Mouse (Mus musculus) heart, postnatal 0 days (tissue): ENCODE measurements at regions not wholly inside any gene's neighbourhood (a gene's known extent, or its start where the extent isn't known, plus 50 kb on each side); places are given as distances from the start of the nearest gene placed in this dataset.
A peak's percentile ranks its signal among the peaks of the same experiment; 100 is the strongest.

Experiments
- ATAC-seq: fragments of 200-750 bp; cut with Nextera tagmentation; 2 replicates; pipeline ENCODE4 v1.8.0; 2017; ENCODE audit warnings: low read depth, moderate number of reproducible peaks, moderate library complexity; ENCODE audit not compliant: insufficient read depth
- DNase-seq: peaks from one replicate; pipeline ENCODE4 v3.0.0-alpha.2; 2016; ENCODE audit warnings: low spot score
- H3K27ac ChIP-seq: fragments of 300-500 bp; sonication (generic); 2 replicates; pipeline ENCODE4 v1.5.1; 2014; ENCODE audit warnings: low read depth, mild to moderate bottlenecking
- H3K27me3 ChIP-seq: fragments of 300-500 bp; sonication (generic); 2 replicates; pipeline ENCODE4 v1.6.1; 2014; ENCODE audit warnings: low read length, mixed read lengths; ENCODE audit not compliant: control insufficient read depth, insufficient read depth
- H3K36me3 ChIP-seq: fragments of 300-500 bp; sonication (generic); replicated peaks from 2 replicates; pipeline ENCODE4 v1.6.1; 2014; ENCODE audit warnings: low read length, mixed read lengths; ENCODE audit not compliant: control insufficient read depth, insufficient read depth
- H3K4me1 ChIP-seq: fragments of 300-500 bp; sonication (generic); 2 replicates; pipeline ENCODE4 v1.6.1; 2014; ENCODE audit warnings: antibody characterized with exemption; ENCODE audit not compliant: control insufficient read depth, insufficient read depth
- H3K4me2 ChIP-seq: fragments of 300-500 bp; sonication (generic); 2 replicates; pipeline ENCODE4 v1.6.1; 2014; ENCODE audit warnings: low read depth, mild to moderate bottlenecking, low read length, moderate library complexity
- H3K4me3 ChIP-seq: fragments of 300-500 bp; sonication (generic); 2 replicates; pipeline ENCODE4 v1.5.1; 2014; ENCODE audit warnings: low read depth, low read length
- H3K9ac ChIP-seq: fragments of 300-500 bp; sonication (generic); replicated peaks from 2 replicates; pipeline ENCODE4 v1.6.1; 2014; ENCODE audit warnings: low read depth, low read length, mixed read lengths
- H3K9me3 ChIP-seq: fragments of 300-500 bp; sonication (generic); replicated peaks from 2 replicates; pipeline ENCODE4 v1.6.1; 2016; ENCODE audit warnings: low read length; ENCODE audit not compliant: control insufficient read depth
- CTCF ChIP-seq: IDR thresholded peaks from 2 replicates; pipeline ENCODE4 v1.5.1; 2016; ENCODE audit warnings: antibody characterized with exemption, control low read depth, low read depth
- EP300 ChIP-seq: IDR thresholded peaks from 2 replicates; pipeline ENCODE4 v1.6.1; 2016; ENCODE audit warnings: antibody characterized with exemption, low read depth
- WGBS: fragments of 180-500 bp; shearing (Covaris S2); extraction: QIAGEN DNeasy Blood & Tissue Kit; methylation state at CpG from one replicate; pipeline ENCODE4 v1.1.7; 2014; 5-methylcytosine and 5-hydroxymethylcytosine counted together

GRCm38 (mm10) chr14:40308316-40308715, 584.8 kb downstream of the Sh2d4b start:
- Histone ChIP-seq H3K9me3 (no peaks in the 10 kb centered on the region), H3K9ac (no peak overlapping the region), H3K4me2 (no peak overlapping the region), H3K36me3 (no peaks in the 10 kb centered on the region), H3K27me3 (no peaks in the 10 kb centered on the region), H3K4me1 (no peaks in the 10 kb centered on the region), H3K4me3 (no peak overlapping the region), H3K27ac (no peak overlapping the region)
- no peak for ATAC-seq
- no peak for DNase-seq
- WGBS, result 59% methylated on average over 3 of the region's 3 CpGs
- TF ChIP-seq CTCF, result no peak
- TF ChIP-seq EP300, result no peak

GRCm38 (mm10) chr14:40279194-40279593, 613.9 kb downstream of the Sh2d4b start:
- Histone ChIP-seq H3K27ac (no peak overlapping the region), H3K4me3 (no peak overlapping the region), H3K4me1 (no peaks in the 10 kb centered on the region), H3K9ac (no peak overlapping the region), H3K4me2 (no peak overlapping the region), H3K36me3 (no peaks in the 10 kb centered on the region), H3K9me3 (no peaks in the 10 kb centered on the region), H3K27me3 (no peaks in the 10 kb centered on the region)
- no peak for DNase-seq
- WGBS, result 60% methylated on average over 2 of the region's 2 CpGs
- TF ChIP-seq EP300, result no peak
- no peak for TF ChIP-seq CTCF
- no peak for ATAC-seq

- no peaks in the 10 kb centered on the region for H3K4me1 ChIP-seq
- no peaks in the 10 kb centered on the region for H3K9me3 ChIP-seq
- TF ChIP-seq EP300 (no peak), CTCF (peak; percentile 9; the same call in 1 of the 2 replicates)
- H3K27me3 ChIP-seq, result no peaks in the 10 kb centered on the region
- H3K9ac ChIP-seq, result no peak overlapping the region
- no peak overlapping the region for H3K4me3 ChIP-seq
- 32% methylated on average over 1 of the region's 1 CpGs for WGBS
- ATAC-seq, result no peak
- no peak overlapping the region for H3K27ac ChIP-seq
- H3K36me3 ChIP-seq, result no peaks in the 10 kb centered on the region
- no peak overlapping the region for H3K4me2 ChIP-seq
- DNase-seq, result no peak
These were observed 617.7 kb downstream of the Sh2d4b start for GRCm38 (mm10) chr14:40275331-40275730.

- no peak for DNase-seq
- TF ChIP-seq EP300 (no peak), CTCF (no peak)
- H3K9me3 ChIP-seq, result no peaks in the 10 kb centered on the region
- H3K9ac ChIP-seq, result no peak overlapping the region
- H3K36me3 ChIP-seq, result no peaks in the 10 kb centered on the region
- no peak overlapping the region for H3K27ac ChIP-seq
- H3K4me2 ChIP-seq, result no peak overlapping the region
- 54% methylated on average over 2 of the region's 2 CpGs for WGBS
- no peaks in the 10 kb centered on the region for H3K27me3 ChIP-seq
- H3K4me3 ChIP-seq, result no peak overlapping the region
- no peaks in the 10 kb centered on the region for H3K4me1 ChIP-seq
- ATAC-seq, result no peak
These were observed 631.4 kb downstream of the Sh2d4b start for GRCm38 (mm10) chr14:40261646-40262045.

- no peak for ATAC-seq
- H3K9me3 ChIP-seq, result no peaks in the 10 kb centered on the region
- no peaks in the 10 kb centered on the region for H3K27me3 ChIP-seq
- H3K4me2 ChIP-seq, result no peak overlapping the region
- TF ChIP-seq EP300 (no peak), CTCF (no peak)
- H3K9ac ChIP-seq, result no peak overlapping the region
- H3K4me3 ChIP-seq, result no peak overlapping the region
- H3K27ac ChIP-seq, result no peak overlapping the region
- H3K36me3 ChIP-seq, result no peaks in the 10 kb centered on the region
- WGBS, result 54% methylated on average over 1 of the region's 1 CpGs
- H3K4me1 ChIP-seq, result no peaks in the 10 kb centered on the region
- no peak for DNase-seq
These were observed 661.0 kb downstream of the Sh2d4b start for GRCm38 (mm10) chr14:40232084-40232483.

GRCm38 (mm10) chr14:40224331-40224730, 668.7 kb downstream of the Sh2d4b start:
- Histone ChIP-seq H3K9ac (no peak overlapping the region), H3K9me3 (no peaks in the 10 kb centered on the region), H3K27ac (no peak overlapping the region), H3K36me3 (no peaks in the 10 kb centered on the region), H3K4me3 (no peak overlapping the region), H3K4me2 (no peak overlapping the region), H3K27me3 (no peaks in the 10 kb centered on the region), H3K4me1 (no peaks in the 10 kb centered on the region)
- no peak for TF ChIP-seq CTCF
- no peak for TF ChIP-seq EP300
- WGBS, result 58% methylated on average over 2 of the region's 2 CpGs
- DNase-seq (no peak), ATAC-seq (no peak)
